Mouse (Mus musculus): Measurements from ENCODE around the gene Zscan10. TPM values are rescaled to one million over a fixed set of nuclear protein-coding genes. Genes with fewer than 3 reads are reported as not detected.

The Zscan10 gene
- polyA plus RNA-seq, 1 experiment, result not detected

- Histone ChIP-seq H3K4me1 (ENCODE audit: control insufficient read depth) (peaks cover 17% of the 10 kb centered on the region), H3K9me3 (ENCODE audit: control insufficient read depth, low read length) (no peaks in the 10 kb centered on the region), H3K27me3 (ENCODE audit: control insufficient read depth) (no peaks in the 10 kb centered on the region), H3K4me3 (replicated peaks) (no peak overlapping the region), H3K36me3 (ENCODE audit: control insufficient read depth) (peaks cover 56% of the 10 kb centered on the region)
- no peak for TF ChIP-seq TAL1 (IDR thresholded peaks at IDR 0.05; ENCODE audit: low read length)
- no peak for TF ChIP-seq GATA1 (IDR thresholded peaks at IDR 0.05; ENCODE audit: low read length)
Measured at GRCm38 (mm10) chr17:23559767-23560166, 40.9 kb upstream of the Zscan10 start.

- TF ChIP-seq GATA1 (IDR thresholded peaks at IDR 0.05; ENCODE audit: low read length) (peak; percentile 56), TAL1 (IDR thresholded peaks at IDR 0.05; ENCODE audit: low read length) (no peak)
- H3K4me1 ChIP-seq (ENCODE audit: control insufficient read depth), result peaks cover 30% of the 10 kb centered on the region
- peaks cover 25% of the 10 kb centered on the region for H3K36me3 ChIP-seq (ENCODE audit: control insufficient read depth)
- no peaks in the 10 kb centered on the region for H3K9me3 ChIP-seq (ENCODE audit: control insufficient read depth, low read length)
- no peaks in the 10 kb centered on the region for H3K27me3 ChIP-seq (ENCODE audit: control insufficient read depth)
- H3K4me3 ChIP-seq (replicated peaks), result peak within 1 kb of the TSS; percentile 70
Measured at GRCm38 (mm10) chr17:23563595-23564367, 36.9 kb upstream of the Zscan10 start, which contains the start of gene Zfp213. Gene Zfp213 (minus strand): TSS chr17:23564238.

- TF ChIP-seq TAL1 (IDR thresholded peaks at IDR 0.05; ENCODE audit: low read length) (no peak), GATA1 (IDR thresholded peaks at IDR 0.05; ENCODE audit: low read length) (peak; percentile 80)
- Histone ChIP-seq H3K27me3 (ENCODE audit: control insufficient read depth) (no peaks in the 10 kb centered on the region), H3K36me3 (ENCODE audit: control insufficient read depth) (peaks cover 19% of the 10 kb centered on the region), H3K4me3 (replicated peaks) (peak overlapping the region; percentile 70), H3K4me1 (ENCODE audit: control insufficient read depth) (peaks cover 30% of the 10 kb centered on the region), H3K9me3 (ENCODE audit: control insufficient read depth, low read length) (no peaks in the 10 kb centered on the region)
Measured at GRCm38 (mm10) chr17:23564368-23564715, 36.3 kb upstream of the Zscan10 start.

- no peaks in the 10 kb centered on the region for H3K36me3 ChIP-seq (ENCODE audit: control insufficient read depth)
- H3K4me1 ChIP-seq (ENCODE audit: control insufficient read depth), result peaks cover 27% of the 10 kb centered on the region
- TF ChIP-seq TAL1 (IDR thresholded peaks at IDR 0.05; ENCODE audit: low read length) (no peak), GATA1 (IDR thresholded peaks at IDR 0.05; ENCODE audit: low read length) (no peak)
- no peaks in the 10 kb centered on the region for H3K27me3 ChIP-seq (ENCODE audit: control insufficient read depth)
- no peaks in the 10 kb centered on the region for H3K9me3 ChIP-seq (ENCODE audit: control insufficient read depth, low read length)
- H3K4me3 ChIP-seq (replicated peaks), result no peak overlapping the region
Measured at GRCm38 (mm10) chr17:23566787-23567186, 33.9 kb upstream of the Zscan10 start.

- no peaks in the 10 kb centered on the region for H3K27me3 ChIP-seq (ENCODE audit: control insufficient read depth)
- TF ChIP-seq GATA1 (IDR thresholded peaks at IDR 0.05; ENCODE audit: low read length) (no peak), TAL1 (IDR thresholded peaks at IDR 0.05; ENCODE audit: low read length) (no peak)
- H3K9me3 ChIP-seq (ENCODE audit: control insufficient read depth, low read length), result no peaks in the 10 kb centered on the region
- H3K4me1 ChIP-seq (ENCODE audit: control insufficient read depth), result peaks cover 20% of the 10 kb centered on the region
- no peaks in the 10 kb centered on the region for H3K36me3 ChIP-seq (ENCODE audit: control insufficient read depth)
- no peak overlapping the region for H3K4me3 ChIP-seq (replicated peaks)
Measured at GRCm38 (mm10) chr17:23568370-23568769, 32.3 kb upstream of the Zscan10 start.

GRCm38 (mm10) chr17:23570017-23570416 is 30.6 kb upstream of the Zscan10 start:
- Histone ChIP-seq H3K36me3 (ENCODE audit: control insufficient read depth) (no peaks in the 10 kb centered on the region; the same call in 1 of the 2 replicates), H3K9me3 (ENCODE audit: control insufficient read depth, low read length) (no peaks in the 10 kb centered on the region), H3K4me3 (replicated peaks) (no peak overlapping the region), H3K4me1 (ENCODE audit: control insufficient read depth) (peaks cover 11% of the 10 kb centered on the region), H3K27me3 (ENCODE audit: control insufficient read depth) (no peaks in the 10 kb centered on the region)
- TF ChIP-seq TAL1 (IDR thresholded peaks at IDR 0.05; ENCODE audit: low read length) (no peak), GATA1 (IDR thresholded peaks at IDR 0.05; ENCODE audit: low read length) (no peak)

- no peaks in the 10 kb centered on the region for H3K27me3 ChIP-seq (ENCODE audit: control insufficient read depth)
- peaks cover 2% of the 10 kb centered on the region; the same call in 1 of the 2 replicates for H3K36me3 ChIP-seq (ENCODE audit: control insufficient read depth)
- no peak overlapping the region for H3K4me3 ChIP-seq (replicated peaks)
- no peak for TF ChIP-seq GATA1 (IDR thresholded peaks at IDR 0.05; ENCODE audit: low read length)
- no peak for TF ChIP-seq TAL1 (IDR thresholded peaks at IDR 0.05; ENCODE audit: low read length)
- peaks cover 2% of the 10 kb centered on the region for H3K4me1 ChIP-seq (ENCODE audit: control insufficient read depth)
- no peaks in the 10 kb centered on the region for H3K9me3 ChIP-seq (ENCODE audit: control insufficient read depth, low read length)
Measured at GRCm38 (mm10) chr17:23571084-23571483, 29.6 kb upstream of the Zscan10 start.

GRCm38 (mm10) chr17:23572059-23572458 is 28.6 kb upstream of the Zscan10 start:
- Histone ChIP-seq H3K4me1 (ENCODE audit: control insufficient read depth) (no peaks in the 10 kb centered on the region; the same call in 1 of the 2 replicates), H3K27me3 (ENCODE audit: control insufficient read depth) (no peaks in the 10 kb centered on the region), H3K36me3 (ENCODE audit: control insufficient read depth) (peaks cover 8% of the 10 kb centered on the region; the same call in 1 of the 2 replicates), H3K9me3 (ENCODE audit: control insufficient read depth, low read length) (no peaks in the 10 kb centered on the region), H3K4me3 (replicated peaks) (no peak overlapping the region)
- no peak for TF ChIP-seq TAL1 (IDR thresholded peaks at IDR 0.05; ENCODE audit: low read length)

GRCm38 (mm10) chr17:23574130-23574529 is 26.5 kb upstream of the Zscan10 start:
- Histone ChIP-seq H3K36me3 (ENCODE audit: control insufficient read depth) (peaks cover 8% of the 10 kb centered on the region; the same call in 1 of the 2 replicates), H3K27me3 (ENCODE audit: control insufficient read depth) (no peaks in the 10 kb centered on the region), H3K9me3 (ENCODE audit: control insufficient read depth, low read length) (no peaks in the 10 kb centered on the region), H3K4me3 (replicated peaks) (no peak overlapping the region), H3K4me1 (ENCODE audit: control insufficient read depth) (no peaks in the 10 kb centered on the region)
- TF ChIP-seq GATA1 (IDR thresholded peaks at IDR 0.05; ENCODE audit: low read length) (no peak), TAL1 (IDR thresholded peaks at IDR 0.05; ENCODE audit: low read length) (no peak)
